Mouse (Mus musculus): ENCODE measurements around the gene Erg. TPM values are rescaled to one million over a fixed set of nuclear protein-coding genes. Genes with fewer than 3 reads are reported as not detected.

Gene Erg
- polyA plus RNA-seq, 1 experiment = 1.9 TPM

GRCm38 (mm10) chr16:95492146-95492545 is 94.2 kb downstream of the Erg start:
- no peak for DNase-seq (ENCODE audit: low read depth, low spot score)
- 56% methylated on average over 7 of the region's 7 CpGs for WGBS

GRCm38 (mm10) chr16:95490386-95490785 is 96.0 kb downstream of the Erg start:
- 77% methylated on average over 5 of the region's 5 CpGs for WGBS

GRCm38 (mm10) chr16:95487606-95488351 is 98.6 kb downstream of the Erg start:
- no peak for DNase-seq (ENCODE audit: low read depth, low spot score)
- WGBS = 71% methylated on average over 9 of the region's 9 CpGs

More at GRCm38 (mm10) chr16:95490386-95490785, 96.0 kb downstream of the Erg start:
- DNase-seq (ENCODE audit: low read depth, low spot score) = no peak

GRCm38 (mm10) chr16:95481176-95481575 is 105.2 kb downstream of the Erg start:
- 83% methylated on average over 13 of the region's 13 CpGs for WGBS
- no peak for DNase-seq (ENCODE audit: low read depth, low spot score)

GRCm38 (mm10) chr16:95478558-95478957 is 107.8 kb downstream of the Erg start:
- WGBS = 89% methylated on average over 5 of the region's 5 CpGs
- DNase-seq (ENCODE audit: low read depth, low spot score) = no peak

GRCm38 (mm10) chr16:95475041-95475440 is 111.4 kb downstream of the Erg start:
- 76% methylated on average over 3 of the region's 3 CpGs for WGBS
- no peak for DNase-seq (ENCODE audit: low read depth, low spot score)

GRCm38 (mm10) chr16:95473946-95474345 is 112.4 kb downstream of the Erg start:
- WGBS = 77% methylated on average over 3 of the region's 3 CpGs
- DNase-seq (ENCODE audit: low read depth, low spot score) = no peak

GRCm38 (mm10) chr16:95472771-95473170 is 113.6 kb downstream of the Erg start:
- DNase-seq (ENCODE audit: low read depth, low spot score) = no peak
- 70% methylated on average over 11 of the region's 11 CpGs for WGBS

GRCm38 (mm10) chr16:95469262-95470139 is 116.9 kb downstream of the Erg start:
- no peak for DNase-seq (ENCODE audit: low read depth, low spot score)
- WGBS = 72% methylated on average over 9 of the region's 9 CpGs

GRCm38 (mm10) chr16:95467893-95468292 is 118.5 kb downstream of the Erg start:
- DNase-seq (ENCODE audit: low read depth, low spot score) = no peak
- WGBS = 88% methylated on average over 2 of the region's 2 CpGs

GRCm38 (mm10) chr16:95466548-95466947 is 119.8 kb downstream of the Erg start:
- 97% methylated on average over 1 of the region's 1 CpGs for WGBS
- DNase-seq (ENCODE audit: low read depth, low spot score) = no peak

- 75% methylated on average over 8 of the region's 8 CpGs for WGBS
- no peak for DNase-seq (ENCODE audit: low read depth, low spot score)
Measured at GRCm38 (mm10) chr16:95464609-95465008, 121.8 kb downstream of the Erg start.

GRCm38 (mm10) chr16:95463796-95464195 is 122.6 kb downstream of the Erg start:
- no peak for DNase-seq (ENCODE audit: low read depth, low spot score)
- WGBS = 26% methylated on average over 6 of the region's 6 CpGs

GRCm38 (mm10) chr16:95461941-95462340 is 124.5 kb downstream of the Erg start:
- no peak for DNase-seq (ENCODE audit: low read depth, low spot score)

GRCm38 (mm10) chr16:95460336-95460735 is 126.1 kb downstream of the Erg start:
- WGBS = 78% methylated on average over 2 of the region's 2 CpGs
- no peak for DNase-seq (ENCODE audit: low read depth, low spot score)

More at GRCm38 (mm10) chr16:95461941-95462340, 124.5 kb downstream of the Erg start:
- WGBS = 43% methylated on average over 7 of the region's 7 CpGs

GRCm38 (mm10) chr16:95459325-95459691 is 127.1 kb downstream of the Erg start:
- 74% methylated on average over 5 of the region's 5 CpGs for WGBS
- DNase-seq (ENCODE audit: low read depth, low spot score) = no peak

GRCm38 (mm10) chr16:95458590-95459324 is 127.6 kb downstream of the Erg start:
- 78% methylated on average over 17 of the region's 17 CpGs for WGBS
- no peak for DNase-seq (ENCODE audit: low read depth, low spot score)

- whole genome bisulfite sequencing = 59% methylated on average over 3 of the region's 3 CpGs
- no peak for DNase-seq (ENCODE audit: low read depth, low spot score)
Measured at GRCm38 (mm10) chr16:95457006-95457405, 129.4 kb downstream of the Erg start.

GRCm38 (mm10) chr16:95455896-95456295 is 130.5 kb downstream of the Erg start:
- WGBS = 74% methylated on average over 8 of the region's 8 CpGs
- DNase-seq (ENCODE audit: low read depth, low spot score) = no peak

- 79% methylated on average over 5 of the region's 5 CpGs for WGBS
- no peak for DNase-seq (ENCODE audit: low read depth, low spot score)
Measured at GRCm38 (mm10) chr16:95455461-95455860, 130.9 kb downstream of the Erg start.

Data from large intestine, adult 2 months (tissue).